Comparison of ENCODE assay signal across 12 mouse cellular contexts in genomic region chr15:92974931-92975330, GRCm38 (mm10).
DNase-seq lines count a peak whose midpoint lies in the region; ATAC-seq and TF ChIP-seq lines count a peak whose summit lies in the region.
"Had no signal": no experiment of that assay in that cellular context is flagged by ENCODE, and none has a peak within 500 bp of the region (broad histone marks: within the 10 kb centered on the region; RNA-seq: fewer than 3 reads in every experiment).

No protein-coding gene starts in this region.

- no peaks in the 10 kb centered on the region for H3K9me3 ChIP-seq in liver, embryonic 11.5 days (ENCODE audit: control insufficient read depth, low read length)
- H3K9me3 ChIP-seq: limb, embryonic 15.5 days had no signal

- no peak overlapping the region for H3K4me3 ChIP-seq in gastrocnemius, adult 2 months
- no peak overlapping the region for H3K4me3 ChIP-seq in liver, embryonic 11.5 days (ENCODE audit: low read depth, low read length)
- H3K4me3 ChIP-seq: limb, embryonic 15.5 days; myocyte had no signal

- no peaks in the 10 kb centered on the region for H3K36me3 ChIP-seq in liver, embryonic 11.5 days (ENCODE audit: control insufficient read depth, insufficient read depth, low read length)
- H3K36me3 ChIP-seq: limb, embryonic 15.5 days had no signal

- TF ChIP-seq CTCF in gastrocnemius, adult 2 months (IDR thresholded peaks at IDR 0.05): no peak

- WGBS in liver, embryonic 11.5 days: 70% methylated on average over 3 of the region's 3 CpGs

- ATAC-seq in liver, embryonic 11.5 days (replicated peaks; ENCODE audit: low FRiP score): no peak

- no peak overlapping the region for H3K9ac ChIP-seq in liver, embryonic 11.5 days (ENCODE audit: low read depth, low read length)
- H3K9ac ChIP-seq: limb, embryonic 15.5 days had no signal

- no peak overlapping the region for H3K4me2 ChIP-seq in liver, embryonic 11.5 days
- H3K4me2 ChIP-seq: heart, embryonic 11.5 days; limb, embryonic 15.5 days had no signal

- no peak overlapping the region for H3K27ac ChIP-seq in gastrocnemius, adult 2 months
- H3K27ac ChIP-seq in liver, embryonic 11.5 days (ENCODE audit: low read depth, low read length): no peak overlapping the region
- H3K27ac ChIP-seq: limb, embryonic 15.5 days had no signal

- intact Hi-C loops in left cerebral cortex, postnatal 4 days (cut with DNase I): no loop called here
- intact Hi-C loops in gastrocnemius, adult 2 months (cut with DNase I): no loop called here

- peak; percentile 51 for DNase-seq in left cerebral cortex, adult 11 months (ENCODE audit: low spot score)
- DNase-seq in left cerebral cortex, postnatal 4 days: no peak
- peak; percentile 32 to 35 for DNase-seq in frontal cortex, postnatal 10 days (ENCODE audit: low spot score in 2 of 2)
- peak; percentile 45 to 60 for DNase-seq in layer of hippocampus, postnatal 36 days
- peak; percentile 30 for DNase-seq in right cerebral cortex, postnatal 25 days
- no peak for DNase-seq in gastrocnemius, adult 2 months
- DNase-seq in liver, embryonic 11.5 days (ENCODE audit: low spot score): no peak
- DNase-seq: kidney, postnatal 14 days; lung, postnatal 14 days had no signal

- H3K27me3 ChIP-seq in liver, embryonic 11.5 days (replicated peaks; ENCODE audit: control insufficient read depth, insufficient read depth, low read length): no peaks in the 10 kb centered on the region
- H3K27me3 ChIP-seq: limb, embryonic 15.5 days had no signal

- H3K4me1 ChIP-seq in liver, embryonic 11.5 days (replicated peaks; ENCODE audit: control insufficient read depth, insufficient read depth, low read length): no peaks in the 10 kb centered on the region
- H3K4me1 ChIP-seq: limb, embryonic 15.5 days had no signal

Comparison
In these comparisons a context has a peak if more than half of its experiments do, and no peak if none do; other contexts are left out.
1. DNase-seq: peak in left cerebral cortex, adult 11 months (single experiment), frontal cortex, postnatal 10 days (2 of 2), layer of hippocampus, postnatal 36 days (2 of 2) and right cerebral cortex, postnatal 25 days (single experiment); none in left cerebral cortex, postnatal 4 days (single experiment), gastrocnemius, adult 2 months (single experiment) and liver, embryonic 11.5 days (single experiment).